Mouse (Mus musculus) cerebellum, adult (tissue): ENCODE data around the gene Btbd11.
A peak's percentile ranks its signal among the peaks of the same experiment; 100 is the strongest.

Experiments
- ATAC-seq: cut with Nextera tagmentation; 2 replicates; pipeline ENCODE4 v1.9.2; 2017; ENCODE audit warnings: mild to moderate bottlenecking, moderate library complexity, mixed read lengths; ENCODE audit not compliant: insufficient number of reproducible peaks, low FRiP score, low TSS enrichment

The Btbd11 gene

DNA sequence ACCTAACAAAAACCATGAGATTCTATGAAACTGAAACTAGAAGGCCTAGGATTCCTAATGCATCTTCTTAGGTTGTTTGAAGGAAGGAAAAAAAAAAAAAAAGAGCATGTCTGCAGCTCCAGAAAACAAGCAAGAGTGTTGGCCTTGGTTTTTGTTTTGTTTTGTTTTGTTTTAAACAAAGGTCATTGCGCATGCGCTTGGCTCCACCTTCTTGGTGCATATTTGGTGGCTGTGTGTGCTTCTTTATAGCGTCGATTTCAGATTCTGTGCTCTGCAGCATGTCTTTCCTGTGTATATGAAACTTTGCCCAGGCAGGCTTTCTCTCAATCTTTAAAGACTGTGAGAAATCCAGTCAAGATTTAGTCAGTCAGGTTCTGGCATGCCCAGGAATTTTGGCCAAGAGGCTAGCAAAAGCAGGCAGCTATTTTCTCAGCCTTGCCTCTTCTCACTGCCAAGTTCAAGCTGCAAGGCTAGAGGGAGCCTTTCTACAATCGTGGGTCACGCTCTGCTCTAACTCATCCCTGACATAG is 191.3 kb downstream of the Btbd11 start:
- no peak for ATAC-seq

DNA sequence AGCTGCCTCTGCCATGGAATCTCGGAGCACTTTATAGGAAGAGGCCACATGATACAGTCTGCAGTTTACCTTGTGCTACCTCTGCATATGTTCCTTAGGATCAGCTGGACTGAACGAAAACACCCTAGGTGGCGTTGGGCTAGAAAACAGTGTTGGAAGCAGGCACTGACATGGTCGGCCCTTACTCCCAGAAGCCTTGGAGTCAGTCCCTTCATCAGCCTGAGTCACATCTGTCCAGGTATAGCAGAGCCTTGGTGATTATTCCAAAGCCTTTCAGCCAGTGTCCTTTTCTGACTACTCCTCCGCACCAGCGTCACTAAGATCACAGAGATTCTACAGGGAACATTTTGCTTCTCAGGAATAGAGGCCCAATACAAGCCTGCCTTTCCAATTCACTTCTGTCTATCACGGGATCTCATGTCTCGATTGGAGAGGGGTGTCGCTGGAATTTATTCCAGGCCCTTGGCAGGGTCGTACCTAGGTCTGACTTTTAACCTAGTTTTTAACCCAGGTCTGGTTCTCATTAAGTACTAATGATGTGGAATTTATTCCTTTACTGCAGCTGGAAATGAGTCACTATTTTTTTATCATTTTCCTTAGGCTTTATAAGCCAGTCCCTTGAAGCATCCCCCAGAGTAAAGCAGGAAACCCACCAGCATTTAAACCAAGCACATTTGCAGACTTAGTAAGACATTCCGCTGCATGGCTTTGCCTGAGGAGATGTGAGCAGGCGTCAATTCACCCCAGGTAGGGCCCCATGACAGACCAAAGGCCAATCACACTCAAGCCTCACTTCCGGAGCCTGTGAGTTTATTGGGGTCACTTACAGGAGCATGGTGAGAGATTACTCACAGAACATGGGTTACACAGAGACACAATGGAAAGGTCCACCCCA is 192.2 kb downstream of the Btbd11 start:
- ATAC-seq: no peak

DNA sequence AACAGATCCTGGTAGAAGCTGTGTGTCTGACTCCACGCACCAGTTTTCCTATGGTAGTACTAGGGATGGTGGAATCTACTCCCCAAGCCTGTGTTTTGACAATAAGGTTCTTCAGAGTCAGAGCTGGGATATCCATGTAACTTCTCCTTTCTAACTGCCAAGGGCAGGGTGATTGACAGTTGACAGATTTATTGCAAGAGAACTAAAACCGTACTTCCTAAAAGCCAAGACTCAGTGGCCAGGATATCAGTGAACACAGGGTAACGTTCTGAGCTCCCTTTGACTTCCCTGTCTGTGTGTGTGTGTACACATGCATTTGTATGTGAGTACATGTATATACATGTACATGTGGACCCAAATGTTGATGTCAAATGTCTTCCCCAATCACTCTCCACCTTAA is 201.1 kb downstream of the Btbd11 start:
- ATAC-seq: no peak

DNA sequence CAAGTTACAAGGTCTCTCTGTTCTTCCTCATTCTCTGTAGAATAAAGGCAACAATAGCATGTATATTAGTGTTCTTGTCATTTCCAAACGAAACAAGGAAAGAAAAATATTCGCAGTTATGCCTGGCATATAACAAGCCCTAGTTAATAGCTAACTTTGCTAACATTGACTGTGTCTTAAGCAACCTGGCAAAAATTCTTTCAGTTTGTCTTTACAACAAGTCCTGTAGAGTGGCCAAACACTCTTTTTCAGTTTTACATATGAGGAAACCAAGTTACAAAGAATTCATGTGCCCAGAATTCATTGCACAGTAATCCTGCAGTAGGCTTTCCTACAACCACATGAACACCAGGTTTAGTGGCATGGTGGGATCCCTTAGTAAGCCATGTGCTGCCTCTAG is 203.4 kb downstream of the Btbd11 start:
- no peak for ATAC-seq

DNA sequence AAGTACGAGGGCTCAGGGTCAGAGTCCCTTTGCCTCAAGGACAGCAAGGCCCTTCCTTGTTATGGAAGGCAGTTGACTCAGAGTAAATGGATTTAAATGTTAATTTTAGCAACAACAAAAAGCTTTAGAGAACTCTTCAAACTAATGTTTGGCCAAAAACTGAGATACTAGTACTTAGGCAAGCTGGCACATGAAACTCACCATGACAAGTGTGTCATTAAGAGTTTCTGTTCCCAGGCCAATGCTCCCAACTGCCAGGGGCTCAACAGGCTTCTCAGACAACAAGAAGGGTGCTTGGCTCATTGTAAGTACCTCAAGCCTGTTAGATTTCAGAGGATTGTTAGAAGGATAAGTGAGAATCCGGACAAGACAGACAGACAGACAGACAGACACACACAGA is 204.7 kb downstream of the Btbd11 start:
- ATAC-seq: no peak

DNA sequence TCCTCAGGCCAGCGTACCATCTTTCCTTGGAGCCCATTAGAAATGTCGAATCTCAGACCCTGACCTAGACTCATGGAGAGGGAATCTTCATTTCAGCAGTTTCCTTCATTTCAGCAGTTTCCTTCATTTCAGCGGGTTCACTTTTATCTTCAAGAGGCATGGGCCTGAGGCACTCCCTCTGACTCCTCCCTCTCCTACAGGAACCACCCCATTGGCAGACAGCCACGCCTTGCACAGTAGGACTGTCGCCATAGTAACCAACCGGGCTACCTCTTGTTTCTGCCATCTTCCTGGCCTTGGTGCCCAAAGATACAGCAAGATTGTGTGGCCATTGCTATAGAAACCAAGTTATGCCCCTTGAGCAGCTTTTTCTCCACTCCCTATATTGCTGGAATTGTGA is 205.4 kb downstream of the Btbd11 start:
- ATAC-seq: no peak

DNA sequence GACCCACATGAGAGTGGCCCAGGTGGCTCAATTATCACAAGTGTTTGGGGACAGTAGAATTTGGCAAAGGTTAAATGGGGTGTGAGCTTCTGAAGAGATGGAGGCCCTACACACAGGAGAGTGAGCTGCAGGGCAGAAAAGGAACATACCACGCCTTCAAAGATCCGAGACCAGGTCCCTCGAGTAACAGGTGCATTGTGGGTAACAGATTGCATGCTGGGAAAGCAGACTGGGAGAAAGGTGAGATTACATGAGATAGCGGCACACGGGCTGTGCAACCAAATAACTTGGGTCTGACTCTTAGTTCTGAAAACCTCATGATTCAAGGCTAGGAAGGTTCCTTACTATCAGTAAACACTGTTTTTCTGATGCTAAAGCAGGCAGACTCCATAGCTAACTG is 209.7 kb downstream of the Btbd11 start:
- no peak for ATAC-seq

DNA sequence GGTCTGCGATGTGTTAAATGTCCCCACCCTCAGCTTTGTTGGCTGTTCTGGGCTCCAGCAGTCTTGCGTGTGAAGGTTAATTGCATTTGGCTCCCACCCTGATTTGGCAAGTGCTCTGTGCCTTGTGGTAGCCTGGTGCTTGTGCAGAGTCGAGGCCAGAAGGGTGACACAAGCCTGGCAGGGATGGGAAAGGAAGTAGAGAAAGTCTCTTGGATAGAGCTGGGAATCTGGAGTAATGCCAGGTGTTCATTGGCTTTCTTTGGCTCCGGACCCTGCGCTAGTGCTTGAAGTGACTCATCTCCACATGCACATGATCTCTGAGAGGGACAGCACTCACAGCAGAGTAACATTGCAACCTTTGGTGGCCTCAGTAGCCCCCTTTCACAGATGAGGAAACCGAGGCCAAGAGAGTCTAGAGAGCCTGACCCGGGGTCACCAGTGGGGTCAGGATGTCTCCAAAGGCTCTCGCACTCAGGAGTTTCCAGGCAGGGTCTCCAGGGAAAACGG is 211.5 kb downstream of the Btbd11 start:
- peak; percentile 72; the same call in 1 of the 2 replicates for ATAC-seq

DNA sequence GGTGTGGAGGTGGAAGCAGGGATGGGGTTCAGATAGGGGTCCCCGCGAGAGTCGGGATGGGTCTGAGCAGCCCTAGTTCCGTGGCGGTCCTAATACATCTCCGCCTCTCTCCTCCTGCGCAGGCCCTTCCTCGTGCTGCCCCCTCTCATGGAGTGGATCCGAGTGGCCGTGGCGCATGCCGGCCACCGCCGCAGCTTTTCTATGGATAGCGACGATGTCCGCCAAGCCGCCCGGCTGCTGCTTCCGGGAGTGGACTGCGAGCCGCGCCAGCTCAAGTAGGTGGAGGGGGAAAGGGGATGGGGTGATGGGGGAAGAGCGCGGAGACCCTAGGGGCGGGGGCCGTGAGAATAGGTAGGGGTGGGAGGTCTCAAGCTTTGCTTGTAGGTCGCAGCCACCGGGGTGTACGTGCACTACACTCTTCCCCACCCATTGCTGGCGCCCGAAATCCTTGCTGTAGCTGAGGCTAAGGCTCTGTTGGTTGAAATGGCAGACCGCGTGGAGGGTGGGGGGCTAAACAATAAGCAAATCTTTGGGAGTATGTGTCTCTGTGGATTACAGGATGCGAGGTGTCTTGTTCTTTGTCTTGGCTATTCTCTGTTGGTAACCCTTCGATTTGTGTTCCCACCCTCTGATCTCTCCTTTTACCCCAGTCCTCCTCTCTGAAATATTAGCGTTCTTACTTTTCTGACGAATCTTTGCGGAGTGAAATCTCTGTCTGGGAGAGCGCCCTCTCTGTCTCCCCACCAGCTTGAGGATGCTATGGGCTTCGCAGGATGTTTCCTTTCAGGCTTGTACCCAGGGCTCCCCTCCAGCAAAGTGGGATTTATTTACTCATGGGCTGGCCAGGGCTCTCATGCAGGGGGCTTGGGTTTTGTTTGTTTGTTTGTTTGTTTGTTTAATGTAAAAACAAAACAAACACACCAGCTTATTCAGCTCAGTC is 212.3 kb downstream of the Btbd11 start:
- 0 out of 2 replicates have a peak, but pooled peaks have one; percentile 4 for ATAC-seq

DNA sequence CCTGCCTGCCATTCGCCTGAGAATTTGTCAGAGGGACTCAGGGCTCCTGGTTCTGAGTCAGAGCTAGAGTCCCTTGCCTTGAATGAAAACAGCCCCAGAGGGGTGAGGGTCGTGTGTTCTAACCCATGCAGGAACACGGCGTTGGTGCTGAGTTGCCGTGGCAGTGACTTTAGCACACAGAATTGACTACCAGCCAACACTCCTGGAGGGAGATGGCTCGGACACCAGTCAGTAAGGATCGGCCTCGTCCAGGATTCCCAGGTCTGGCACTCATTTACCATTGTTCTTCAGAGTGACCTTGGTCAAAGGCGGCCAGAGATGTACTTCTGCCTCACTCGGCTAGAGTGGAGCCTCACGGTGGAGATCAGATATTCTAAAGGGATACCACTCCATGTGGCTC is 215.9 kb downstream of the Btbd11 start:
- no peak for ATAC-seq

DNA sequence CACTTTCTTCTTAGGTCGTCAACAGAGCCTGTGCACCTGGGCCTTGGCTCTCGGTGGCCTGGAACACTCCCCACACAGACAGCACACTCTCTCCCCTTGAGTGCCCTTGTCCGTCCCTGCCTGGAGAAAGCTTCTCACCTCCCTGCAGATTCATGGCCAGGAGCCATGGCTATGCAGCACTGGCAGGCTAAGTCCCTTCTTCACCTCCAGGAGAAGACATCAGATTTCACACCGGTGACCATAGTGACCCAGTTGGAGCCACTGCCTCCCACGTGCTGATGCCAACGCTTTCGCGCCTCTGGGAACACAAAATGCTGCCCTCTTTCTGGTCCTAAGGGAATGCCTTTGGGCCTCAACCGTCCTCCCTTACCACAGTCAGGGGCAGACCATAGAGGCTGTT is 217.9 kb downstream of the Btbd11 start:
- ATAC-seq: 0 out of 2 replicates have a peak, but pooled peaks have one; percentile 32

DNA sequence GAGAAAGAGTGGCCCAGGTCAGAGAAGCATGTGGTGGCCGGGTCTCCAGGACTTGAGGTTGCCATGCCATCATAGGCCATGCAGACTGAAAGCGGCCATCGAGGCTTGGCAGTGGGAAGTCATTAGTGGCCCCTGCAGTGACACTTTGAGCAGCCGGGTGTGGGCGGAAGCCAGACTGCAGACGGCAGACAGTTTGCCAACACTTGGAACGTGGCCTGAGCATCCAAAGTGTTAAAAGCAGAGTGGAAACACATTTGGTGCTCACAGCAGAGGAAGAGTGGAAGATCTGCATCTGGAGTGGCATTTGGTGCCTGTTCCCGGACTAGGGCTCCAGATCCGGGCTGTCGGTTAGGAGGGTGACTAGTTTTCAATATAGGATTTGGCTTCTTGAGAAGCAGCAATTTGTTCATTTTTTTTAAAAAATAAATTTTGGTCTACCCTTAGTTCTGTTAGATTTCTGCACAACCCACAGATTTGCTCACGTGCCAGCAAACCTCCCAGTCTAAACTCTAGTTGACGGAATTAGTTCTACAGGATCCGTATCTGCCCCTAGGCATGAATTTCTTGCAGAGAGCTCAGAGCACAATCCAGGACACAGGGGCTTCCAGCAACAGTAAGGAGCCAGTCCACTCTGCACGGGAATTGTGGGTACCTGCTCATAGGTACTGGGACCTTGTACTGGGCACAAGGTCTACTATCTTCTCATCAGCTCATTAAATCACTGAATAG is 222.1 kb downstream of the Btbd11 start:
- no peak for ATAC-seq

DNA sequence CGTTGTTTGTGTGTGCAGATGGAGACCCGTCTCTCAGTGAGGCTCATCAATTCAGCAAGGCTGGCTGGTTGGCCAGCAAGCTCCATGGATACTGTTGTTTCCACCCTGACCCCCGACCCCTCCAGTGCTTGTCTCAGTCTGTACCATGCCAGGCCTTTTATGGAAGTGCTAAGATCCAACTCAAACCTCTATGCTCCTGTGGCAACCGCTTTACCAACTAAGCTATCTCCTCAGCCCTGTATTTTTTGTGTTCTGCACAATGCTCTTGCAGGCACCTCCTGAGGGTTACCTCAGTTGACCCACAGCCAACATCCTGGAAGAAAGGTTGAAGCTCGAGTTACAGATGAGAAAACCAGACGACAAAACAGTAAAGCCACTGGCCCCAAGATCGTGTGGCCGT is 230.5 kb downstream of the Btbd11 start:
- ATAC-seq: no peak

DNA sequence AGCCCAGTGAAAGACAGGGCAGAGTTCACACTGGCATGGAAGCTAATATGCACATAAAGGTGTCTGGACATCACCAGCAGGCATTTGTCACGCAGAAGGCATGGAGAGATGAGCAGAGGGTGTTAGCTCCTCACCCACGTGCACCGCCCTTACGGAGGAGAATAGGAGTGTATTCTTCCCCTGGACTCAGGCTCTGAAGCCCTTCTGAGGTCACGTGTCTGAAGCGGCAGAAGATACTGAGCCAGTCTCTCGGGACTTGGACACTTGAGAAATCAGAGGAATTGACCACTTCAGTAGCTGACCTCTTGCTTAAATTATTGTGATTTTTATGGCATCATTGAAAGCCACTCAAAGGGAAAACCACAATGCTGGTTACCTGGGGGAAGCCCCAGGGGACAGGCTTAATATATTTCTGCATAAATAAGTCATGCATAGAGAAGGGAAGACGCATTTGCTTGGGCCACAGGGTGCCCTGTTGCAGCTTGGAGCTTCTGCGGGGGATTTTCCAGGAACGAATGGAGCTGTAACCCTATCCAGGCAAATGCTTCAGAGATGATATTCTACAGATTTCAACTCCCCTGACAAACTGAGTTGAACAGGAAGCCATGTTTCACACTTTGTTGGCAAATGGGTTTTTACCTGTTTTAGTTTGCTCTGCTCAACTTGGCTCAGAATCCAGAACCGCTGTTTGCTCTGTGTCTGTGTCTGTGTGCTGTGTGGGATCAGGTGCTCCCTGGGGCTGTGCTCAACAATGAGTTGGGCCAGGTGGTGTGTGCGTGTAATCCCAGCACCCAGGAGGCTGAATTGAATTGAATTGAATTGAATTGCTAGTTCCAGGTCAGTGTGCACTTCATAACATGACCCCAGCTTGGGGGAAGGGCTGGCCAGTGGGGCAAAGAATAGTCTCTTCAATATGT is 231.1 kb downstream of the Btbd11 start:
- no peak for ATAC-seq

DNA sequence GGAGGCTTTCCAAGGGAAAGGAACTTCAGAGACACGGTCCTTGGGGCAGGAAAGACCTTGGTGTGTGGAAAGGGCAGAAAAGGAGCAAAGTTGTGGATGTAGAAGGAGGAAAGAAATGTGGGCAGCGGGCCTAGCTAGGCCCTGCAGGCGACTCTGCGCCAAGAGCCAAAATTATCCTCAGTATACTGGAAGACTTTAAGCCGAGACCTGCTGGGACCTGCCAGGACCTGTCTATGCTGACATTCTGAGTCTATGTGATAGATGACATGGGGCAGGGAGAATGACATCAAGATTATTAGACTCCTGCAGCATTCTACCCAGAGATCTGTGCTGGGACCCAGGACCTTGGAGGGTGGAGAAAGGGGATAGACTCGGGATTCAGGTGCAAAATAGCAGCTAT is 234.5 kb downstream of the Btbd11 start:
- ATAC-seq: no peak

DNA sequence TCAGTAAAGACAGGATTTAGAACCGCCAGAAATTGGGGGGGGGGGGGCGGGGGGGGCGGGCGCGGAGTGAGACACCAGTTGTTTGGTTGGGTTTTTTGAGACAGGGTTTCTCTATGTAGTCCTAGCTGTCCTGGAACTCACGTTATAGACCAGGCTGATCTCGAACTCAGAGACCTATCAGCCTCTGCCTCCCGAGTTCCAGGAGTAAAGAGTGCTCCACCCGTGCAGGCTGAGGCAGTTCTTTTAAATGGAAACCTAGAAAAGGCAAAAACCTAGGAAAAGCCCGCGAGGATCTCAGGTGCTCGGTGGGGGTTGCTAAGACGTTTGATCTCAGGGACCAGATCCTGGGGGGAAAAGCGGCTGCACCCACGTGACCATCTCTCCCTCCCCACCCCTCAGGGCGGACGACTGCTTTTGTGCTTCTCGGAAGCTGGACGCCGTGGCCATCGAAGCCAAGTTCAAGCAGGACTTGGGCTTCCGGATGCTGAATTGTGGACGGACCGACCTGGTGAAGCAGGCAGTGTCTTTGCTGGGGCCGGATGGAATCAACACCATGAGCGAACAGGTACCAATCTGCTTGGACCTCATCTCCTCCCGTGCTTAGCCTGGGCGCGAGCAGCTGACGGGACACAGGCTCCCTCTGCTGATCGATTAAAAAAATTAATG is 238.0 kb downstream of the Btbd11 start:
- peak; percentile 89 for ATAC-seq

DNA sequence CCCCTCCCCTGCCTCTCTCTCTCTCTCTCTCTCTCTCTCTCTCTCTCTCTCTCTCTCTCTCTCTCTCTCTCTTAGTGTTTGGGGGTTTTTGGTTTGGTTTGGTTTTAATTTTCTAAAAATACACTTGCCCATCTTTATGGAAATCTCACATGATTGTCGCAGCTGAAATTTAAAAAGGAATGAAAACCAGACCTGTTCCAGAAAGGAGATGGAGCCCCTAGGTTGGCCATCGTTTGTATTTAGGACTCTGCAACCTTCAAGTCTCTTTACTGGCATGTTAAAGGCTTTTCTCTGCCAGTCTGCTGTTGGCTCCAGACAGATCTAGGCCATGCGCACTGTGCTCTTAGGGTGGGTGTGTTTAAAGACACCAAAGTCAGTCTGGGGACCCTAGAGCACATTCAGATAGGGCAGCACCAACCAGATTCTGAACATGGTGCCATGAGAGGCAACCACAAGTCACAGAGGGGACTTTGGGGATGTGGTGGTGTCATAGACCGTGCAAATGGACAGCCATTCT is 238.6 kb downstream of the Btbd11 start:
- 0 out of 2 replicates have a peak, but pooled peaks have one; percentile 11 for ATAC-seq

DNA sequence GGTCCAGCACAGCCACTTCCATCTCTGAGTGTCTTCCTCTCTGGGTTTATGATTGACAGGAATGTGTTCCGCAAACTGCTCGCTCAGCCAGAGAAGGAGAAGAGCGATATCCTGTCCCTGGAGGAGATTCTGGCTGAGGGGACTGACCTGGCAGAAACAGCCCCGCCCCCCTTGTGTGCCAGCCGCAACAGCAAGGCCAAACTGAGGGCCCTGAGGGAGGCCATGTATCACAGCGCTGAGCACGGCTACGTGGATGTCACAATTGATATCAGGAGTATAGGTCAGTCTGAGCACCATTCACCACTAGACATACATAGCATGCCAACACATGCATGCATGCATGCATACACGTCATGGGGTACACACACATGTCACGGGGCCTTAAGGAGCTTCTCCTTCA is 245.4 kb downstream of the Btbd11 start:
- no peak for ATAC-seq
